In the genomic region with DNA sequence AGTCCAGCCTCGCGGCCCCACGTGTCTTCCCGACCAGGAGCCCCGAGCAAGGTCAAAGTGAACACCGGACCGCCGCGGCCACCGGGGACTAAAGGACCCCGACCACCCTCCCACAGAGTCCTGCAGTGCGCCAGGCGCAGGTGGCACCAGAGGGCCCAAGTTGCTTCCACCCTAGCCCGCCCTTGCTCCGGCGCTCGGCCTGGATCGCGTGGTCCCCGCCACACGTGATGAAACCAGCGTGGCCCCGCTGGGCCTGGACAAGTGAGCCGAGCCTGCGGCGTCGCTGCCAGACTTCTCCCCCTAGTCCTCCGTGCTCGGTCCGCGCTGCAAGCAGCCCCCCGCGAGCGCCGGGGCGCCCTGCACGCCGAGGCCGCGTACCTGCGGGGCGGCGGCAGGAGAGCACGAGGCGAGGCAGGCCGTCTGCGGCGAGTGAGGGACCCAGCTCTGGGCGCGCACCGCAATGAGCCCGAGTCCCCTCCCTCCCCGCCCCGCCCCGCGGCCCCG, we compare ENCODE assay signal across 7 mouse cellular contexts. TPM values are rescaled to one million over a fixed set of nuclear protein-coding genes. Genes with fewer than 3 reads are reported as not detected.
DNase-seq lines count a peak whose midpoint lies in the region; ATAC-seq and TF ChIP-seq lines count a peak whose summit lies in the region.

No protein-coding gene starts in this region.

- H3K9me3 ChIP-seq in hindbrain, postnatal 0 days (ENCODE audit: low read length): no peaks in the 10 kb centered on the region

- H3K27me3 ChIP-seq in hindbrain, postnatal 0 days (ENCODE audit: insufficient read depth, low read length): no peaks in the 10 kb centered on the region

- peak; percentile 48 for ATAC-seq in frontal cortex, adult (ENCODE audit: low TSS enrichment)
- ATAC-seq in hindbrain, postnatal 0 days: peak; percentile 69

- peak overlapping the region; percentile 90 for H3K4me2 ChIP-seq in hindbrain, postnatal 0 days (ENCODE audit: low read depth, low read length)

- no peak for TF ChIP-seq CTCF in hindbrain, postnatal 0 days (IDR thresholded peaks at IDR 0.05; ENCODE audit: low read depth)

- 1% methylated on average over 39 of the region's 57 CpGs for WGBS in hindbrain, postnatal 0 days
- WGBS in macrophage (ENCODE audit: missing documents): under 1% methylated on average over 38 of the region's 57 CpGs

- peaks cover 23% of the 10 kb centered on the region for H3K36me3 ChIP-seq in hindbrain, postnatal 0 days (ENCODE audit: insufficient read depth, low read length)
- peaks cover 43% of the 10 kb centered on the region for H3K36me3 ChIP-seq in macrophage (ENCODE audit: inconsistent target)

- peaks cover 71% of the 10 kb centered on the region for H3K79me2 ChIP-seq in macrophage (ENCODE audit: inconsistent target)

- H3K27ac ChIP-seq in hindbrain, postnatal 0 days: peak overlapping the region; percentile 97
- peak overlapping the region; percentile 66 for H3K27ac ChIP-seq in macrophage

- peak; percentile 36 for DNase-seq in ovary, adult 18-20 months (ENCODE audit: low spot score)
- no peak for DNase-seq in ovary, postnatal 36 days (ENCODE audit: low spot score)
- DNase-seq in cerebellum, adult 9-10 months: peak; percentile 71
- no peak for DNase-seq in hindbrain, postnatal 0 days (ENCODE audit: low spot score)
- peak; percentile 85 for DNase-seq in testis, postnatal 10 days (ENCODE audit: low spot score)

- peak overlapping the region; percentile 94 for H3K4me3 ChIP-seq in hindbrain, postnatal 0 days (ENCODE audit: low read length)
- peak overlapping the region; percentile 83 for H3K4me3 ChIP-seq in macrophage (ENCODE audit: inconsistent target)

- H3K4me1 ChIP-seq in hindbrain, postnatal 0 days (ENCODE audit: insufficient read depth, low read length): peaks cover 14% of the 10 kb centered on the region

- H3K9ac ChIP-seq in hindbrain, postnatal 0 days (replicated peaks; ENCODE audit: low read length): peak overlapping the region; percentile 88

RNA-seq across cellular contexts. Expression of a gene that starts 0.5 kb away (rescaled TPM):
- total RNA-seq in hindbrain, postnatal 0 days (2014; rRNA removed): 64.3 and 65.2 TPM in 2 replicates
- 284 and 309 TPM in 2 replicates for polyA plus RNA-seq in hindbrain, postnatal 0 days (2015; fragmentation: Nextera tagmentation; extraction: Ambion mirVana)
- 10 to 100 TPM in 13 of 26 experiments, 1 to 10 TPM in 13; 2.4 to 55.2 (median 9.9) TPM for total RNA-seq in macrophage (2018; cell fraction: chromatin; rRNA removed)
- total RNA-seq in macrophage (2018; cell fraction: cytosol; rRNA removed): 100 to 1,000 TPM; 153 to 311 (median 193) TPM
- 10 to 100 TPM; 18.2 to 90.6 (median 37.6) TPM for total RNA-seq in macrophage (2018; cell fraction: nucleus; rRNA removed)
- polyA plus RNA-seq in macrophage (2018): 207 to 271 TPM (median 256 TPM) in 3 replicates

RNA-seq across cellular contexts. Expression of a gene that starts 0.6 kb away (rescaled TPM):
- total RNA-seq in hindbrain, postnatal 0 days (2014; rRNA removed): 61.6 and 71.8 TPM in 2 replicates
- polyA plus RNA-seq in hindbrain, postnatal 0 days (2015; fragmentation: Nextera tagmentation; extraction: Ambion mirVana): 248 and 253 TPM in 2 replicates
- 10 to 100 TPM; 15.7 to 58.9 (median 30.4) TPM for total RNA-seq in macrophage (2018; cell fraction: chromatin; rRNA removed)
- 100 to 1,000 TPM; 110 to 167 (median 137) TPM for total RNA-seq in macrophage (2018; cell fraction: cytosol; rRNA removed)
- total RNA-seq in macrophage (2018; cell fraction: nucleus; rRNA removed): 100 to 1,000 TPM in 3 of 26 experiments, 10 to 100 TPM in 23; 27.5 to 129 (median 71.0) TPM
- polyA plus RNA-seq in macrophage (2018): 107 to 280 TPM (median 197 TPM) in 3 replicates

RNA-seq across cellular contexts. Expression of a gene that starts 34.9 kb away (rescaled TPM):
- 12.3 and 15.1 TPM in 2 replicates for total RNA-seq in hindbrain, postnatal 0 days (2014; rRNA removed)
- 23.3 and 23.7 TPM in 2 replicates for polyA plus RNA-seq in hindbrain, postnatal 0 days (2015; fragmentation: Nextera tagmentation; extraction: Ambion mirVana)
- total RNA-seq in macrophage (2018; cell fraction: chromatin; rRNA removed): 100 to 1,000 TPM in 5 of 26 experiments, 10 to 100 TPM in 21; 16.5 to 228 (median 53.0) TPM
- total RNA-seq in macrophage (2018; cell fraction: cytosol; rRNA removed): 10 to 100 TPM; 17.3 to 73.9 (median 25.2) TPM
- 100 to 1,000 TPM in 5 of 26 experiments, 10 to 100 TPM in 21; 21.2 to 148 (median 48.1) TPM for total RNA-seq in macrophage (2018; cell fraction: nucleus; rRNA removed)
- polyA plus RNA-seq in macrophage (2018): 15.3 to 21.2 TPM (median 15.4 TPM) in 3 replicates

RNA-seq across cellular contexts. Expression of a gene that starts 43.6 kb away (rescaled TPM):
- 53.6 and 62.9 TPM in 2 replicates for total RNA-seq in hindbrain, postnatal 0 days (2014; rRNA removed)
- 141 and 146 TPM in 2 replicates for polyA plus RNA-seq in hindbrain, postnatal 0 days (2015; fragmentation: Nextera tagmentation; extraction: Ambion mirVana)
- 100 to 1,000 TPM in 13 of 26 experiments, 10 to 100 TPM in 13; 52.3 to 128 (median 100) TPM for total RNA-seq in macrophage (2018; cell fraction: chromatin; rRNA removed)
- 10 to 100 TPM; 20.6 to 36.0 (median 29.2) TPM for total RNA-seq in macrophage (2018; cell fraction: cytosol; rRNA removed)
- 10 to 100 TPM; 31.7 to 89.0 (median 48.4) TPM for total RNA-seq in macrophage (2018; cell fraction: nucleus; rRNA removed)
- 32.8 to 41.0 TPM (median 37.8 TPM) in 3 replicates for polyA plus RNA-seq in macrophage (2018)

Comparison
In these comparisons a context has a peak if more than half of its experiments do, and no peak if none do; other contexts are left out.
1. DNase-seq: peak in ovary, adult 18-20 months (single experiment), cerebellum, adult 9-10 months (single experiment) and testis, postnatal 10 days (single experiment); none in ovary, postnatal 36 days (single experiment) and hindbrain, postnatal 0 days (single experiment).